Mouse (Mus musculus) kidney, adult 2 months (tissue): ENCODE measurements at regions not wholly inside any gene's neighbourhood (a gene's known extent, or its start where the extent isn't known, plus 50 kb on each side); places are given as distances from the start of the nearest gene placed in this dataset.

Experiments
- CTCF ChIP-seq: fragments of 200-500 bp; conservative IDR thresholded peaks from 2 replicates; pipeline ENCODE4 v1.5.1; 2011; ENCODE audit warnings: low read depth, mild to moderate bottlenecking, control low read depth, low read length, moderate library complexity, mixed read lengths; ENCODE audit not compliant: insufficient read depth, insufficient read length
- POLR2A ChIP-seq: fragments of 200-500 bp; IDR thresholded peaks from one replicate; pipeline ENCODE4 v1.6.1; 2011; ENCODE audit warnings: low read depth, low read length, control low read depth

DNA sequence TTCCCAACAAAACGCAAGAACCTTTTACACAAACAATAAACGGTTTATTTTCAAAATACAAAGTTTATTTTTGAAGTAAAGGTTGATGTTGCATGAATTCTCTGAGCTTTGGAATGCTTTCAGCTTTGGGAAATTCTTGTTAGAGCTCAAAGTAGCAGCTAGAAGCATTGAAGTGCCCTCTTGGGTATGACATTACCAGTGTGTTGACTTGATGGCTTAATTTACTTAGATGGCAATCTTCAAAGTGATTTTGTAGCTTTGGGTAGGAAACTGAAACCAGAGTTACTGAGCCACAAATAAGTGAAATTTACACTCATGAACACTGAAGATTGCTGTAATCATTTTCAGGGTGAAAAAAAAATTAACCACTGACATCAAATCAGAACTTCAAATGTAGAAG, 320.3 kb upstream of the Reg3g start:
- no peak for TF ChIP-seq CTCF
- TF ChIP-seq POLR2A, result no peak
